Mouse (Mus musculus): Measurements from ENCODE around the gene Mtss1l. TPM values are rescaled to one million over a fixed set of nuclear protein-coding genes. Genes with fewer than 3 reads are reported as not detected.

Mtss1l gene
- polyA plus RNA-seq, 1 experiment from 2014 or later = 10.0 TPM

- H3K4me1 ChIP-seq = no peaks in the 10 kb centered on the region
- H3K27me3 ChIP-seq = no peaks in the 10 kb centered on the region
- H3K36me3 ChIP-seq (replicated peaks) = peaks cover 17% of the 10 kb centered on the region; the same call in 1 of the 2 replicates
- H3K4me3 ChIP-seq (replicated peaks) = no peak overlapping the region
- 83% methylated on average over 5 of the region's 5 CpGs for WGBS
- no peak for ATAC-seq (ENCODE audit: low FRiP score)
- no peaks in the 10 kb centered on the region for H3K9me3 ChIP-seq
- H3K4me2 ChIP-seq = no peak overlapping the region
- H3K27ac ChIP-seq = no peak overlapping the region
- H3K9ac ChIP-seq = no peak overlapping the region
These were observed 23.7 kb upstream of the Mtss1l start for GRCm38 (mm10) chr8:110697571-110697970.

GRCm38 (mm10) chr8:110698098-110698497, 23.2 kb upstream of the Mtss1l start:
- H3K9me3 ChIP-seq = no peaks in the 10 kb centered on the region
- peaks cover 15% of the 10 kb centered on the region; the same call in 1 of the 2 replicates for H3K36me3 ChIP-seq (replicated peaks)
- no peak overlapping the region for H3K27ac ChIP-seq
- 0 out of 2 replicates have a peak, but pooled peaks cover 5% of the 10 kb centered on the region for H3K4me1 ChIP-seq
- no peak overlapping the region for H3K4me2 ChIP-seq
- H3K27me3 ChIP-seq = no peaks in the 10 kb centered on the region
- WGBS = 90% methylated on average over 1 of the region's 1 CpGs
- no peak overlapping the region for H3K4me3 ChIP-seq (replicated peaks)
- no peak for ATAC-seq (ENCODE audit: low FRiP score)
- no peak overlapping the region for H3K9ac ChIP-seq

DNA sequence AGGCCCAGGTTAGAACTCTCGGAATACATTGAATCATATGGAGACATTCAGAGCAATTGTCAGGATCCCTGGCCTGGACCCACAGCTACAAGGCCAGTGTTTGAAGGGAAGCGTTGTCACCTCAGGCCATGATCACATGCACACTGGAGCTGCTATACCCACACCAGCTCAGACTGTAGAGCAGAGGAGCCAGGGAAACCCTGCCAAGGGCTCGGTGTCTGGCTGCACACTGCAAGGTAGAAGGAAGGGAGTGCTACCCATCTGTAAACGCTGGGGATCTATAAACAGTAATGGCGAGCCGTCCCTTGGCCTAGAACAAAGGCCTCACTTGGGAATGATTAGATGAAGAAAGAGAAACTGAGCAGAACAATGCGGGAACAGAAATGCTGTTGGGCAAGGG, 21.8 kb upstream of the Mtss1l start:
- no peak overlapping the region for H3K4me3 ChIP-seq (replicated peaks)
- H3K4me1 ChIP-seq = 0 out of 2 replicates have a peak, but pooled peaks cover 7% of the 10 kb centered on the region
- WGBS = 84% methylated on average over 7 of the region's 7 CpGs
- H3K36me3 ChIP-seq (replicated peaks) = peaks cover 15% of the 10 kb centered on the region; the same call in 1 of the 2 replicates
- H3K4me2 ChIP-seq = no peak overlapping the region
- no peak for ATAC-seq (ENCODE audit: low FRiP score)
- no peaks in the 10 kb centered on the region for H3K9me3 ChIP-seq
- no peak overlapping the region for H3K9ac ChIP-seq
- H3K27me3 ChIP-seq = no peaks in the 10 kb centered on the region
- no peak overlapping the region for H3K27ac ChIP-seq

DNA sequence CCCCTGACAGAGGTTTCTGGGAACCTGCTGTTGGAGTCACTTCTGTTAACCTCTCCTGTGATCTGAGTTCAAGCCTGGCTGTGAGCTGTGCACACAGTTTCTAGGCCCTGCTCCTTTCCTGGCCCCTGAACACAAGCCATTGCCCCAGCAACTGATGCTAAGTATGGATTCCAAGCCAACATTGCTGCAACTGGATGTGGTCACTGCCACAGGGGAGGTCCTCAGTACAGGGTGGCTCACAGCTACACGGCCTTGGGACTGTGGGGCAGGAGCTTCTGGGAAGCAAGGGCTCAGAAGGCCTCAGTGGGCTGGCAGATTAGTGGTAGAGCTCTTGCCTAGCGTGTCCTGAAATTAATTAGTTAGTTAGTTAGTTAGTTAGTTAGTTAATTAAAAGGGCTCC, 20.7 kb upstream of the Mtss1l start:
- Histone ChIP-seq H3K27me3 (no peaks in the 10 kb centered on the region), H3K4me2 (no peak overlapping the region), H3K9me3 (no peaks in the 10 kb centered on the region), H3K36me3 (replicated peaks) (peaks cover 15% of the 10 kb centered on the region; the same call in 1 of the 2 replicates), H3K4me1 (0 out of 2 replicates have a peak, but pooled peaks cover 7% of the 10 kb centered on the region), H3K27ac (no peak overlapping the region), H3K9ac (no peak overlapping the region), H3K4me3 (replicated peaks) (no peak overlapping the region)
- WGBS = 76% methylated on average over 2 of the region's 2 CpGs
- ATAC-seq (ENCODE audit: low FRiP score) = no peak

DNA sequence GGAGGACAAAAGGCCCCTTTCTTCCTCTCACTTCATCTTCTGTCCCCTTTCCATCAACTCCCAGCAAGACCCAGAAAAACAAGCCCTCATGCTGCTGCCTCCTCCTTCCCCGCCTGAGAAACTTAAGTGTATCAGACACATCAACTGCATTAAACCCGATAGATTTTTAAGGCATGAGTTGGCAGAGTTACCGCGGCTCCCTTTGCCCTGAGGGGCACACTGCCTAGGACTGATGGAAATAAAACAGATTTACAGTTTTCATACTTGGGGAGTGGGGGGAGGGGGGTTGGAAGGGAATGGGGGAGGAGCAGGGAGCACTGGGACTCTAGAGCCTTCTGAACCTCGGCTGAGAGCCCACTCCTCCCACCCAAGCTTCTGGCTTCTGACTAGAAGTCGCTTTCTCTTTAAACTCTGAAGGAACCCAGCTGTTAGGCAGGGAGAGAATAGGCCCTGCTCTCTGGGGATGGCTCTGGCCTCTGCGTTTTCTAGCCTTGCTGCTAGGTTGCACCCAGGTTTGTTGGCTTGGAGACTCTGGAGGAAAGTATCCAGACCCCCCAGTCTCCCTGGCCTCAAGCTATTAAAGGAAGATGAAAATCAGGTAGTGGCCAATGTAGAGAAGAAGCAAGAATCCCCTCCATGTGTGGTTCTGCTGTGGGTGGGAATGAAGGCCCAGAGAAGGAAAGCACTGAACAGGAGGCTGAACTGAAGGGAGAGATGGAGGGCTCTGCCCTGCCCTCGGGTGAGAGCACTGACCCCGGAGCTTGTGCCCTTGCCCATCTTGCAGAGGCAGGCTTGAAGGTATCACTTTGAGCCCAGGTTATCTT, 18.4 kb upstream of the Mtss1l start:
- H3K4me2 ChIP-seq = no peak overlapping the region
- peaks cover 10% of the 10 kb centered on the region; the same call in 1 of the 2 replicates for H3K36me3 ChIP-seq (replicated peaks)
- H3K9ac ChIP-seq = no peak overlapping the region
- no peak overlapping the region for H3K27ac ChIP-seq
- no peaks in the 10 kb centered on the region for H3K27me3 ChIP-seq
- 57% methylated on average over 9 of the region's 9 CpGs for WGBS
- H3K4me1 ChIP-seq = 0 out of 2 replicates have a peak, but pooled peaks cover 7% of the 10 kb centered on the region
- H3K9me3 ChIP-seq = no peaks in the 10 kb centered on the region
- H3K4me3 ChIP-seq (replicated peaks) = no peak overlapping the region
- ATAC-seq (ENCODE audit: low FRiP score) = no peak

DNA sequence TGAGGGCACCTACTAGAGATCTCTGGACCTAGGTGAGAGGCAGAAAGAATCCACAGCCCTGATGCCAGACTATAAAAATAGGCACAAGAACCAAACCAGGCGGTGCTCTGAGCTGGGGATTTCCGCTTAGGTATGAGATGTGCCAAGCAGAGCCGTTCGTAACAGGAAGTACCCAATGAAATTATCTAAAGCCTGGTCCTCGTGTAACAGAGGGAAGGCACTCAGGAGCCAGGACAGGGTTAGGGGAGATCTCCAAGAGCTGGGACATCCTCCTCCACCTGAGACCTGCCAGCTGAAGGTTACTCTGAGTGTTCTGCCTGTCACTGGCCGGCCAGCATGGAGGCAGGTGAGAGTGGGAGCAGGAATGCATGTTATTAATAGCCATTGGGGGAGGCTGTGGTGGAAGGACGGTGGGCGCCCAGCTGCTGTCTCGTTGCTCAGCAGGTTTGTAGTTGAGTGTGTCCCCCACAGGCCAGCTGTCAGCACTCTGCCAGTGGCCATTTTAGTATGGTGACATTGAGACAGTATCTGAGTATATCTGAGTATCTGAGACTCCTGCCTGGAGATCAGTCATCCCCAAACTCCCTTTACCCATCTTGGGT, 17.7 kb upstream of the Mtss1l start:
- Histone ChIP-seq H3K4me2 (no peak overlapping the region), H3K4me3 (replicated peaks) (no peak overlapping the region), H3K9me3 (no peaks in the 10 kb centered on the region), H3K27ac (no peak overlapping the region), H3K9ac (no peak overlapping the region), H3K27me3 (no peaks in the 10 kb centered on the region), H3K4me1 (0 out of 2 replicates have a peak, but pooled peaks cover 7% of the 10 kb centered on the region), H3K36me3 (replicated peaks) (peaks cover 10% of the 10 kb centered on the region; the same call in 1 of the 2 replicates)
- WGBS = 89% methylated on average over 9 of the region's 9 CpGs
- ATAC-seq (ENCODE audit: low FRiP score) = no peak

DNA sequence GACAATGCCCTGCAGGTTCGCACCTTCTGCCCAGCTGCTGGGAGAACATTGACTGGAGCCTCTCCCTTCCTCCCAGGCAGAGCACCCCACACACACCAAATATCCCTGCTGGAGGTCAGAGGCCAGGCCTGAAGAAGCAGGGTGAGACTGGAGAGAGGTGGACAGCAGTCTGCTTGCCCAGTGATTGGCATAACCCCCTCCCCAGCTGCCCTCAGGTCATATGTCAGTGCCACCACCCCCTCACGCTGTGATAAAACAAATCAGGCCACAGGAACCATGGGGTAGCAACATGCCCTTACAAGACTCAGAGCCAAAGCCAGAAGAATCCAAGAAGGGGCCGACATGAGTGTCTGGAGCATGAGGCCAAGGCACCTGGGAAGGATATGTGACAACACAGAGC, 17.2 kb upstream of the Mtss1l start:
- Histone ChIP-seq H3K36me3 (replicated peaks) (peaks cover 10% of the 10 kb centered on the region; the same call in 1 of the 2 replicates), H3K27me3 (no peaks in the 10 kb centered on the region), H3K9ac (no peak overlapping the region), H3K4me3 (replicated peaks) (no peak overlapping the region), H3K4me2 (no peak overlapping the region), H3K4me1 (0 out of 2 replicates have a peak, but pooled peaks cover 7% of the 10 kb centered on the region), H3K9me3 (no peaks in the 10 kb centered on the region), H3K27ac (no peak overlapping the region)
- no peak for ATAC-seq (ENCODE audit: low FRiP score)
- 86% methylated on average over 3 of the region's 3 CpGs for WGBS

GRCm38 (mm10) chr8:110705391-110706287, 15.6 kb upstream of the Mtss1l start:
- Histone ChIP-seq H3K4me2 (no peak overlapping the region), H3K4me1 (peaks cover 7% of the 10 kb centered on the region; the same call in 1 of the 2 replicates), H3K27me3 (no peaks in the 10 kb centered on the region), H3K27ac (no peak overlapping the region), H3K9me3 (no peaks in the 10 kb centered on the region), H3K9ac (no peak overlapping the region), H3K4me3 (replicated peaks) (no peak overlapping the region), H3K36me3 (replicated peaks) (peaks cover 16% of the 10 kb centered on the region)
- 82% methylated on average over 14 of the region's 14 CpGs for WGBS
- no peak for ATAC-seq (ENCODE audit: low FRiP score)

- Histone ChIP-seq H3K27ac (no peak overlapping the region), H3K9ac (no peak overlapping the region), H3K4me2 (no peak overlapping the region), H3K27me3 (no peaks in the 10 kb centered on the region), H3K4me1 (peaks cover 7% of the 10 kb centered on the region; the same call in 1 of the 2 replicates), H3K4me3 (replicated peaks) (no peak overlapping the region), H3K36me3 (replicated peaks) (peaks cover 16% of the 10 kb centered on the region), H3K9me3 (no peaks in the 10 kb centered on the region)
- ATAC-seq (ENCODE audit: low FRiP score) = no peak
- 89% methylated on average over 3 of the region's 3 CpGs for WGBS
These were observed 14.9 kb upstream of the Mtss1l start for GRCm38 (mm10) chr8:110706288-110706870.

DNA sequence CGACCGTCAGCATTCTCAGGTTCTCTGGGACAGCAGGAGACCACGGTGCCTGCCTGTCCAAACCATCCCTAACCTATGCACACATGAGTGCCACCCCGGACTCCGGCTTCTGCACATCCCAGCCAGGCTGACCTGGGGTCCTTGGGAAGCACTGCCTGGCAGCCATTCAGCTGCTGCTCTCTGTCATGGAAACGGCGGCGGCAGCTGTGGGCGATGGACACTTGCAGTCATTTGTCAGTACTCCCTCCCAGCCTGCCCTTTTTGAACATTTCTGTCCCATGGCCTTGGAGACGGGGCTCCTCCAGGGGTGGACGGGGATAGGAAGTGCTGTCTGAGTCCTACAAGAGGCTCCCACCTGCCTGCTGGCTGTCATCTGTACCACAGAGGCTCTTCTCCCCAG, 12.8 kb upstream of the Mtss1l start:
- ATAC-seq (ENCODE audit: low FRiP score) = no peak
- Histone ChIP-seq H3K4me1 (no peaks in the 10 kb centered on the region; the same call in 1 of the 2 replicates), H3K36me3 (replicated peaks) (peaks cover 32% of the 10 kb centered on the region), H3K9ac (no peak overlapping the region), H3K4me3 (replicated peaks) (no peak overlapping the region), H3K9me3 (no peaks in the 10 kb centered on the region), H3K27ac (no peak overlapping the region), H3K27me3 (no peaks in the 10 kb centered on the region), H3K4me2 (no peak overlapping the region)
- WGBS = 91% methylated on average over 11 of the region's 11 CpGs

GRCm38 (mm10) chr8:110710593-110710992, 10.7 kb upstream of the Mtss1l start:
- ATAC-seq (ENCODE audit: low FRiP score) = no peak
- Histone ChIP-seq H3K36me3 (replicated peaks) (peaks cover 52% of the 10 kb centered on the region), H3K27me3 (no peaks in the 10 kb centered on the region), H3K4me2 (no peak overlapping the region), H3K9ac (no peak overlapping the region), H3K4me1 (peaks cover 7% of the 10 kb centered on the region), H3K9me3 (no peaks in the 10 kb centered on the region), H3K27ac (no peak overlapping the region), H3K4me3 (replicated peaks) (no peak overlapping the region)
- WGBS = 67% methylated on average over 3 of the region's 3 CpGs

Data from forebrain, embryonic 12.5 days (tissue).